Mouse (Mus musculus) yolk sac, embryonic 10.5 days (tissue): ENCODE measurements around the gene Atxn1.

Source experiments
- DNase-seq: peaks from one replicate; pipeline ENCODE4 v3.0.0-alpha.2; 2017; ENCODE audit warnings: low spot score

The Atxn1 gene

DNA sequence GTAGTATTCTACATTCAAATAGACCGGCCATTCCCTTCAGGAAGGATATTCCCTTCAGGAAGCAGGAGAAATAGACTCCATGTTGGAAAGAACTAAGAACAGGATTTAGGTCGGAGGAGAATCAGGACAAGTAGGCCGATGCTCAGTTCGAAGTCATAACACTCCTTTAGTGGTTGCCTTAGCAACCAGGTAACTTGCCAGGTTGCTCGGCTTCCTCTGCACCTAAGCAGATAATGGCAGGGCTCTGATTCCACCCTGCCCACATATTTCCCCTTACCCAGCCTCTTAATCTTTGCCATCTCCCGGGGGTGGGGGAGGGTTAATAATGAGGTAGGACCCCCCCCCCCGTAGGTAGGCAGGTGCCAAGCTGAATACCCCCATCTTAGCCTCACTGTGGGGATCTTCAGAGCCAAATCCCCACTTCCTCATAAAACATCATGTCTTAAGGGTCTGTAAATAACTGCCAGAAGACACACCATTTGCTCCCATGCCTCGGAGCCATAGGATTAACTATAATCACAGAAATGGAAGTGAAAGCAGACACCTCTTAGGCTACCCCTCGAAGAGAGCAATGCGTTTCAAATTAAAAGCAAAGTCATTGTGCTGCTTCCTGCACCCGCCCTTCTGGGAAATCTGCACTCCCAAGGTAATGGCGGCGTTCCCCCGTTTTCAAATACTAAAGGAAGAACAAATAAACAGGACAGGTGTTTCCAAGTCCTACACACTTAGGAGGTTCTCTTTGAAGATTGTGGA, 240.1 kb downstream of the Atxn1 start:
- DNase-seq: no peak

DNA sequence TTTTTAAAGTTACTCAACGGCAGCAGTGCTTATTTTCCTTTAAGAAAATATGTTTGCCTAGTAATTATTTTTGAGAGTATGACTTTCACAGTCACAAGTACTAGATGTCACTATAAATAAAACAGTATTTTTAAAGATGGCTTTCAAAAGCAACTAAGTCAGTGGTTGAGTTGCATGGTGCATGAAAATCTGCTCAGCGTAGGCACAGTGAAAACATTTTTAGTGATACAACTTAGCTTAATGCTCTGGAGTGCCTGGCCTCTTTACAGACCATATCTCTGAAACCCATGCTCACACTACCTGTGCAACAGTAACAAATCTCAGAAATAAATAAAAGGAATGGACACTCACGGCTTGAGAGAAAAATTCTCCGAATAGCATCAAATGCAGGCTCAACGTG, 241.9 kb downstream of the Atxn1 start:
- DNase-seq: no peak

DNA sequence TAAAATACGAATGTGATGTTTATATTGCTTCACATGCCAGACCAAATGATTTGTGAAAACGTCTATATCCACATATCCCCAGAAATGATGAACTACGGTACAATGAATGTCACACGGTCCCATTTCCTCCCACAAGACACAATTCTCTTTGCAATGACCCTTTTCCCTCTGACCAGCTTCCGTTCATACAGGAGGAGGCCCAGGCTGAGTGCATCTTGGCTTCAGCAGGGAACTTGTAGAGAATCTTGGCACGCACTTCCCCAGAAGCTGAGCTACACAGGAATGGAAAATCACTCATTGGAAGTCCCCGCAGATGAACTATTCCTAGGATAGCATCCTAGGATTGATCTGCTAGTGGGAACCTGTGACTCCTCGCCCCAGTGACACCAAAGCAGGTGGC, 243.2 kb downstream of the Atxn1 start:
- DNase-seq: no peak

DNA sequence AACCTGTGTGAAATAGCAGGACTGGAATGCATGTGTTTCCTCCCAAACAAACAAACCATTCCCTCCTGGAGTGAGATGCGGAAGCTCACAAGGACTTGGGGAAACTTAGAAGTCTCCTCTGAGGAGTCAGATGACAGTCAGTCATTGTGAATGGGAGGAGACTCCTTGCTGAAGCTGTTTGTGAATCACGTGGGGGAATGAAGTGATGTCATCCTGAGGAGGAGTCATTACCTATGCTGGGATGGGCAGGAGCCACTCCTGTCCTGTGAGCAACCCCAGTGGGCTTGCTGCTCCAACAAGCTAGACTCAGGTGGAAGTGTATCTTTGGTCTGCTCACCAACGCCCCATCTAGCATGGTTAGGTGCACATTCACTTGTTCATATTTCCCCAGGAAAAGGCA, 246.0 kb downstream of the Atxn1 start:
- DNase-seq: peak; percentile 30

DNA sequence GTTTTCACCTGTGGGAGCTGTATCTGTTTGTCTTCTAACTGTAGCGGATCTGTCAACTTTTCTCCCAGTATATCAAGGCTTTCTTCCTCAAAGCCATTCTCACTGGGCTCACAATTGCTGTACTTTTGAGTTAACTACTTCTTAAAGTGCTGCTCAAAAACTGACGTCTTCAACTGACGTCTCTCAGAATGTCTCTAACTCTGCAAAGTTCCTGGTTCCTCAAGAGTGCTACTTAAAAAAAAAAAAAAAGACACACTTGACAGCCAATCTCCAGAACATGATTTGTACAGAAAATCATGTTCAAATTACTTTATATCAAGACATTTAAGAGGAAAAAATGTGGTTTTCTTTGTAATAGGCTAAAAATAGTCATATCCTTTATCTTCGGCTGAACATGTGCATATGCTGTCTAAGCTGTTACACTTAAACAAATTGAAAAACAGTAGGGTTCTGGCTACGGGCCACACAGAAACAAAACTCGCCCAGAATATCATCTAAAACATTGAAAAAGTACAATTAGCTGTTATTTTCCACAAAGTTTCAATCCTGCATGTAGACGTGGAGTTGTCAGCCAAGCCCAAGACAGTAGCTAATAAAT, 249.1 kb downstream of the Atxn1 start:
- DNase-seq: no peak

- DNase-seq: no peak
Observed at GRCm38 (mm10) chr13:45710041-45710440, 254.8 kb downstream of the Atxn1 start.

- no peak for DNase-seq
Observed at GRCm38 (mm10) chr13:45709402-45709801, 255.4 kb downstream of the Atxn1 start.

DNA sequence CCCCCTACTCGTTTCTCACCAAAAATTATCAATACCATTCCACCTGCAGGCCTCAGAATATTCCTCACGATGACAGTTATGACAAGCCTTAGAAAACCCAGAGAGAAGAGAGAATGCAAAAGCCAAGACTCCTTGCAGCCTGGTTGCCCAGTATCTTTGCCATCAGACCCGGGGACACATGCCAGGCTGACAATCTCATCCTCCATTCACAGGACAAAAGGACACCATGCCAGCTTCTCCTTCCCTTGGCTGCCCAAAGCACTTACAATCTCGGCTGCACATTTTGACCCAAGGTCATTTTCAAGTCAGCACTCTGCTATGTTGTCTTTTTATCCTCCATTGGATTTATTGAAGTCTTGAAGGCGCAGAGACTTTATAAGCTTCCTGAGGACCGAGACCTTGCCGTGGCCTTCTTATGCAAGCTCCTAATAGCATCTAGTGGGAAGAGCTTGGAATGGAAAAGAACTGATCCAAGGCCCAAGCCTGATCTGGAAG, 263.5 kb downstream of the Atxn1 start:
- DNase-seq: no peak

DNA sequence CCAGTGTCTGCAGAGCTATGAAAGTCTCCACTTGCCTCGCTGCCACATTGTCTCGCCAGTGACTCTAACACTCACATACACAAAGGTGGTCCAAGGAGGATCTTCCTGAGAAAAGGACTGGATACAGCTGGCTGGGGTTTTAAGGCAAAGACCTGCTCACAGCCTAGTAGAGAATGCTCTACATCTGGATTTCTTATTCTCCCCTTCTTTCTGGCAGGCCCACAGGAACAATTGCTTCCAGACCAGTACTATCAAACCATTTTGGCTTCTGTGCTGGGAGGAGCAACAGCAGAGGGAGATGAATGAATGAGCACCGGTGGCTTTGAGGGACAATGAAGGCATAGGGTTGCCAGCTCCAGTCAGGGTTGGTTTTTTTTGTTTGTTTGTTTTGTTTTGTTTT, 265.8 kb downstream of the Atxn1 start:
- DNase-seq: no peak

DNA sequence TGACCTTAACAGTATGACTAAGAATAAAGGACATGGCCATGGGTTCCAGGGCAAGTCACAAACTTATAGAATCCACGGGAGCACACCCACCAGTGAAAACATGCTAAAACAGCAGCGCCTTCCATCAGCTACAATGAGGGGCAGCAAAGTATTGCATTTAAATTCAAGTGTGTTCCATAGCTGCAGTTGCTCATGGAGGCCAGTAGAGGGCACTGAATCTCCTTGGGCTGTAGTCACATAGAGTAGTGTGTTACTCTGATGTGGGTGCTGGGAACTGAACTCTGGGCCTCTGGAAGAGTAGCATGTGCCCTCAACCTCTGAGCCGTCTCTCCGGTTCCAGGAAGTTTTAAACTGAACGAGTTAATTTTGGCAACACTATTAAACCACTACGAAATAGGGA, 268.8 kb downstream of the Atxn1 start:
- DNase-seq: no peak

DNA sequence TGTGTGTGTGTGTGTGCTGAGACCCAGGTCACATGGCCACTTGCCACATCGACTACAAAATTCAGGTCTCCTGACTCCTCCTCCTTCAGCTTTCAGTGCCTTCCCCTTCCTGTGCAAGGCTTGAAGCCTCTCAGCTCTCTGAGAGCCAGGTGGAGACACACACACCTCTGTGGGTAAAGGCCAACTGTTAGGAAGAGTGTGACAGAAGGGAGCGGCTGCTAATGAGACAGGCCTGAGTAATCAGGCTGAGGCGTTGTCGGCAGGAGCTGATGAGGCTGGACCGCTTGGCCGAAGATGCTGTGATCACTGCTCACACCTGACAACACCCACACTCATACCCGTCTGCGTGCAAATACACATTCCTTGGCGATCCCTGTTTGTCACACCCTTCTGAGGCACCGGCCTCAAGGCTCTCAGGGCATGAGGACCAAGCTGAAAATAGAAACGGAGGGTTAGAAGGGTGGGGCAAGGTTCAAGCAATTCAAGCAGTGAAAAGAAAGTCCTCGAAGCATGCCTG, 269.8 kb downstream of the Atxn1 start:
- DNase-seq: no peak

DNA sequence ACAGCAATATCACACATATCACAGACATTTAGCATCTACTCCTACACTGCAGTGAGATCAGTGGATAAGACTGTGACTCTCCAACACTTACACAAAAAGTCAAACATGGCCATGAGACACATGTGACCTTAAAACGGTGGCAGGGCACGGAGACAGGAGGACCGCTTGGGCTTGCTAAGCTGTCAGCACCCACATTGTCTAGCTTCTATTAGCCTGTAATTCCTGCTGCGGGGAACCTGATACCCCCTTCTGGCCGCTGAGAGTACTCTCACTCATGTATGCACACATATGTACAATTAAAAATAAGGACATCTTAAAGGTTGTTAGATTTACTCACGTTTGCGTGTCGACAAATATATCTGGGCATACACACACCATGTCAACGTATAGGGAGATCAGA, 270.9 kb downstream of the Atxn1 start:
- DNase-seq: no peak

GRCm38 (mm10) chr13:45693534-45693933, 271.3 kb downstream of the Atxn1 start:
- DNase-seq: no peak

- DNase-seq: no peak
Observed at GRCm38 (mm10) chr13:45693126-45693525, 271.7 kb downstream of the Atxn1 start.

- no peak for DNase-seq
Observed at GRCm38 (mm10) chr13:45692440-45692839, 272.4 kb downstream of the Atxn1 start.

GRCm38 (mm10) chr13:45690426-45690825, 274.4 kb downstream of the Atxn1 start:
- no peak for DNase-seq

- DNase-seq: no peak
Observed at GRCm38 (mm10) chr13:45688864-45689263, 275.9 kb downstream of the Atxn1 start.

DNA sequence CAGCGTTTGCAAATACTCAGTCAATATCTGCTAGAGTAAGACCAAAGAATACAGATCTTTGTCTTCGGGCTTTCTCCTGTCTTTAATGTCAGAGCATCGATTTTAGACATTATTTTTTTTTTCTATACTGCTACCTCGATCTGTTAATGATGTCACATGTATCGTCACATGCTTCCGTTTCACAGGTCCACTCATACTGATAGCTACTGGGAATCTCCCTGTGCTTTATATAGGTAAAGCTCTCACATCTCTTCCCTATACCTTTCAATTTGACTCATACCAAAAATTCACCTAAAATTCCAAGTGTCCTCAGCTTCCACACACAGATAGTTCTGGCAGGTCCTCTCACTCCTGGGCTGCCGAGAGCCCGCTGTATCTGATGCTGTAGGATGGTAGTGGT, 277.2 kb downstream of the Atxn1 start:
- no peak for DNase-seq

DNA sequence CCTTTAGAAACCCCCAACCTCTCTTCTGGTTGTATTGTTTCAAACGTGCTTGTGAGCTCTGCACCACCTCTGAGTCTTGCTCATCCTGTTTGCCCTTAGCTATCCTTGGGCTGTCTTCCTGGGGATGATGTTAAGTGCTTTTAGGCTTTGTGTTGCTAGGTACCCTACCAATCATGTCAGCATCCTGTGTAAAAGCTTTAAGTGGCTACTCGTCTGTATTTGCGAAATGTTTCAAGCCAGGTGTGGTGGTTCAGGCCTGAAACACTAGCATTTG, 278.6 kb downstream of the Atxn1 start:
- DNase-seq: no peak

- no peak for DNase-seq
Observed at GRCm38 (mm10) chr13:45685575-45686308, 279.1 kb downstream of the Atxn1 start.

- no peak for DNase-seq
Observed at GRCm38 (mm10) chr13:45684891-45685311, 279.9 kb downstream of the Atxn1 start.

DNA sequence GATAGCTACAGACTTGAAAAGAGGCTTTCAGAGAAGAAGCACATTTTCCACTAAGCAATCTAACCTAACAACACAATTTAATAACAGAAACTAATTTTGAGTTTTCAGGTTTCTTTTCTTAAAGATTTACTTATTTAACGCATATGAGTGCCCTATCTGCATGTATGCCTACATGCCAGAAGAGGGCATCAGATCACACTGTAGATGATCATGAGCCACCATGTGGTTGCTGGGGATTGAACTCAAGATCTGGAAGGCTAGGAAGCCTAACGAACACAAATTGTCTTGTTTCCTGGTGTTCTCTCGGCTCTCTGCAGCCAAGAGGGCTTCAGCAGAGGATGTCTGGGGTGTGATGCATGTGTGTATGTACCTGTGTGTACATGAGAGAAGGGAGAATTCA, 280.8 kb downstream of the Atxn1 start:
- DNase-seq: no peak

DNA sequence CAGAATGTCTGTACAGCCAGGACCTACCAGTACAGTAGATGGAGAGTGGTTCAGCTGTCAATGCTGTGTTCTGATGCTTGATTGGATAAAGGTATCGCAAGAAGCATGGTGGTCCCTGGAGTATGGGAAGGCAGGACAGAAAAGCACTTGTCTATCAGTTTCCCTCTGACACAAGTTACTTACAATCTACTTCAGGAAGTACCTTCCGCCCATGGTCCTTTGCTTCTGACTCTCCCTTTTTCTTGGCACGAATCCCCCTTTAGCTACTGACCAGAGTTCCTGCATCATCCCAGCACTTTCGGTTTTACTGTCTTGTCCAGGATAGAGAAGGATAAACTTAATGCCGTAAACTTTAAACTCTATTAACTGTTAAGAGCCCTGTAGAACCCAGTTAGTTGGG, 283.6 kb downstream of the Atxn1 start:
- DNase-seq: no peak
